Mouse (Mus musculus) hindbrain, postnatal 0 days (tissue): ENCODE data around the gene Ints1. TPM values are rescaled to one million over a fixed set of nuclear protein-coding genes. Genes with fewer than 3 reads are reported as not detected.

Source experiments
- ATAC-seq: fragments of 200-750 bp; cut with Nextera tagmentation; 2 replicates; pipeline ENCODE4 v1.8.0; 2017; ENCODE audit warnings: mild to moderate bottlenecking, moderate TSS enrichment, moderate library complexity
- DNase-seq: peaks from one replicate; pipeline ENCODE4 v3.0.0-alpha.2; 2015; ENCODE audit warnings: low spot score
- H3K27ac ChIP-seq: fragments of 300-500 bp; sonication (generic); 2 replicates; pipeline ENCODE4 v1.5.1; 2014; ENCODE audit warnings: mild to moderate bottlenecking
- H3K27me3 ChIP-seq: fragments of 300-500 bp; sonication (generic); 2 replicates; pipeline ENCODE4 v1.6.1; 2014; ENCODE audit warnings: low read length, mixed read lengths; ENCODE audit not compliant: insufficient read depth
- H3K36me3 ChIP-seq: fragments of 300-500 bp; sonication (generic); 2 replicates; pipeline ENCODE4 v1.6.1; 2014; ENCODE audit warnings: low read length, mixed read lengths; ENCODE audit not compliant: insufficient read depth
- H3K4me1 ChIP-seq: fragments of 300-500 bp; sonication (generic); 2 replicates; pipeline ENCODE4 v1.6.1; 2014; ENCODE audit warnings: antibody characterized with exemption, low read length, mixed read lengths; ENCODE audit not compliant: insufficient read depth
- H3K4me2 ChIP-seq: fragments of 300-500 bp; sonication (generic); 2 replicates; pipeline ENCODE4 v1.6.1; 2014; ENCODE audit warnings: low read depth, mild to moderate bottlenecking, low read length, moderate library complexity, mixed read lengths
- H3K4me3 ChIP-seq: fragments of 300-500 bp; sonication (generic); 2 replicates; pipeline ENCODE4 v1.5.1; 2014; ENCODE audit warnings: low read length
- H3K9ac ChIP-seq: fragments of 300-500 bp; sonication (generic); replicated peaks from 2 replicates; pipeline ENCODE4 v1.6.1; 2014; ENCODE audit warnings: mild to moderate bottlenecking, low read length, moderate library complexity, mixed read lengths
- H3K9me3 ChIP-seq: fragments of 300-500 bp; sonication (generic); 2 replicates; pipeline ENCODE4 v1.6.1; 2016; ENCODE audit warnings: low read length, mixed read lengths
- CTCF ChIP-seq: IDR thresholded peaks from 2 replicates; pipeline ENCODE4 v1.5.1; 2016; ENCODE audit warnings: antibody characterized with exemption, control low read depth, low read depth
- WGBS: fragments of 180-500 bp; shearing (Covaris S2); extraction: QIAGEN DNeasy Blood & Tissue Kit; methylation state at CpG from one replicate; pipeline ENCODE4 v1.1.7; 2014; 5-methylcytosine and 5-hydroxymethylcytosine counted together
- microRNA-seq, 2 experiments: library from miRNA; unstranded; fragments of <30 nt; microRNA quantifications; one replicate each; pipeline ENCODE4; 2016
- polyA plus RNA-seq: library from polyadenylated mRNA; unstranded; fragments of >200 nt; fragmentation: Nextera tagmentation; extraction: Ambion mirVana; gene quantifications from 2 replicates; pipeline ENCODE4 v1.2.1, GENCODE M21; 2015
- total RNA-seq: library from RNA; depleted of rRNA; stranded (reverse); fragments of >200 nt; gene quantifications from 2 replicates; pipeline ENCODE4 v1.2.3, GENCODE M21; 2014; rRNA removed

Gene Ints1
- total and polyA plus RNA-seq, 2 experiments from 2014 or later: 23.2 to 158 TPM

GRCm38 (mm10) chr5:139706496-139706895, 69.0 kb downstream of the Ints1 start:
- 57% methylated on average over 10 of the region's 10 CpGs for WGBS
- peaks cover 8% of the 10 kb centered on the region; the same call in 1 of the 2 replicates for H3K36me3 ChIP-seq

GRCm38 (mm10) chr5:139702905-139703304, 72.6 kb downstream of the Ints1 start:
- DNase-seq (peak; percentile 53), ATAC-seq (peak; percentile 66; the same call in 1 of the 2 replicates)
- Histone ChIP-seq H3K9ac (no peak overlapping the region), H3K4me1 (no peaks in the 10 kb centered on the region), H3K27me3 (no peaks in the 10 kb centered on the region), H3K36me3 (no peaks in the 10 kb centered on the region), H3K9me3 (no peaks in the 10 kb centered on the region), H3K4me2 (no peak overlapping the region), H3K27ac (no peak overlapping the region), H3K4me3 (no peak overlapping the region)
- 44% methylated on average over 2 of the region's 2 CpGs for WGBS
- peak; percentile 68 for TF ChIP-seq CTCF

More at GRCm38 (mm10) chr5:139706496-139706895, 69.0 kb downstream of the Ints1 start:
- H3K4me3 ChIP-seq: no peak overlapping the region
- no peaks in the 10 kb centered on the region for H3K9me3 ChIP-seq
- H3K9ac ChIP-seq: no peak overlapping the region
- no peak overlapping the region for H3K27ac ChIP-seq
- no peak overlapping the region for H3K4me2 ChIP-seq
- no peaks in the 10 kb centered on the region for H3K27me3 ChIP-seq
- DNase-seq (no peak), ATAC-seq (no peak)
- TF ChIP-seq CTCF: no peak
- no peaks in the 10 kb centered on the region for H3K4me1 ChIP-seq

GRCm38 (mm10) chr5:139702236-139702635, 73.2 kb downstream of the Ints1 start:
- 79% methylated on average over 10 of the region's 10 CpGs for WGBS
- Histone ChIP-seq H3K36me3 (no peaks in the 10 kb centered on the region), H3K27ac (no peak overlapping the region), H3K9ac (no peak overlapping the region), H3K4me3 (no peak overlapping the region), H3K4me2 (no peak overlapping the region), H3K27me3 (no peaks in the 10 kb centered on the region), H3K4me1 (no peaks in the 10 kb centered on the region), H3K9me3 (no peaks in the 10 kb centered on the region)
- no peak for ATAC-seq
- DNase-seq: no peak
- no peak for TF ChIP-seq CTCF

Small RNAs within 50 kb of the gene (microRNA-seq; reads per million reads assigned to microRNA genes)
- gene Mir7037: 0 to 0.72 reads per million in 2 experiments

Other genes with a start within 250 kb of the Ints1 start
- 31.3 and 47.0 TPM in 2 replicates for gene Uncx, start 232.2 kb downstream of the Ints1 start, total RNA-seq
- gene Uncx, start 232.2 kb downstream of the Ints1 start, polyA plus RNA-seq: 30.6 and 34.6 TPM in 2 replicates
- 11.0 and 13.9 TPM in 2 replicates for gene Micall2, start 39.3 kb downstream of the Ints1 start, total RNA-seq
- 8.8 and 10.7 TPM in 2 replicates for gene Micall2, start 39.3 kb downstream of the Ints1 start, polyA plus RNA-seq
- gene Mafk, start 15.8 kb upstream of the Ints1 start, total RNA-seq: 12.9 and 13.1 TPM in 2 replicates
- 6.5 and 7.0 TPM in 2 replicates for gene Mafk, start 15.8 kb upstream of the Ints1 start, polyA plus RNA-seq
- gene Tmem184a, start 44.2 kb upstream of the Ints1 start, total RNA-seq: 0.04 and 0.31 TPM in 2 replicates
- 0.06 and 0.08 TPM in 2 replicates for gene Tmem184a, start 44.2 kb upstream of the Ints1 start, polyA plus RNA-seq
- not detected in 2 replicates for gene Gm26938, start 50.7 kb upstream of the Ints1 start, total RNA-seq
- not detected in 2 replicates for gene Gm26938, start 50.7 kb upstream of the Ints1 start, polyA plus RNA-seq
- 23.6 and 26.1 TPM in 2 replicates for gene Psmg3, start 51.2 kb upstream of the Ints1 start, total RNA-seq
- gene Psmg3, start 51.2 kb upstream of the Ints1 start, polyA plus RNA-seq: 59.0 and 60.6 TPM in 2 replicates
- 26.0 and 45.1 TPM in 2 replicates for gene Elfn1, start 132.3 kb upstream of the Ints1 start, total RNA-seq
- gene Elfn1, start 132.3 kb upstream of the Ints1 start, polyA plus RNA-seq: 2.3 and 3.3 TPM in 2 replicates